Mouse (Mus musculus) brown adipose tissue, adult 24 weeks (tissue): ENCODE data around the gene Meis2. TPM values are rescaled to one million over a fixed set of nuclear protein-coding genes. Genes with fewer than 3 reads are reported as not detected.

ENCODE experiments used
- H3K27ac ChIP-seq: fragments of 200-500 bp; replicated peaks from 2 replicates; pipeline ENCODE4 v1.5.1; 2012; ENCODE audit warnings: low read depth, mild to moderate bottlenecking, low read length
- H3K4me1 ChIP-seq: fragments of 200-500 bp; 2 replicates; pipeline ENCODE4 v1.6.1; 2012; ENCODE audit warnings: low read length, mixed read lengths; ENCODE audit not compliant: control insufficient read depth, insufficient read depth, insufficient read length
- H3K4me3 ChIP-seq: fragments of 200-500 bp; 2 replicates; pipeline ENCODE4 v1.5.1; 2012; ENCODE audit warnings: low read depth, mild to moderate bottlenecking, low read length, moderate library complexity; ENCODE audit not compliant: insufficient read depth
- polyA plus RNA-seq: library from polyadenylated mRNA; stranded (reverse); fragments of >200 nt; gene quantifications from 2 replicates; pipeline ENCODE4 v1.2.4, GENCODE M21; 2012; ENCODE audit not compliant: missing spikeins, insufficient read depth, insufficient read length

Meis2 gene
- polyA plus RNA-seq, 1 experiment: 14.6 TPM

DNA sequence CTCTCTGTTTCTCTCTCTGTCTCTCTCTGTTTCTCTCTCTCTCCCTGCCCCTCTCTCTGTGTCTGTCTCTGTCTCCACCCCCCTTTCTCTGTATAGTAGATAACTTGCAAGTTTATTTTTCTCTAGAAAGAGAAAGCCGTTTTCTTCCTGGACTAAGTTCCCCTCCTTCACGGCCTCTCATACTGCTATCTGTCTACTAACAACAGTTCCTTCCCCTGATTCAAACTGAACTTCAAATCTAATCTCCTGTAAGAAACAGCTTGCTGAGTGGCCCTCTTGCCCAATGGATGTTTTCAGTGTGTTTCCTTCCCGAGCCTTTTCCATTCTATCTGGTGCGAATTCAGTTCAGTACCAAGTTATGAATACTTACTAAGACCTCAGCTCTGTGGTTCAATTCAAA, 155.4 kb downstream of the Meis2 start:
- no peak overlapping the region for H3K27ac ChIP-seq
- H3K4me1 ChIP-seq: no peaks in the 10 kb centered on the region
- no peak overlapping the region for H3K4me3 ChIP-seq

DNA sequence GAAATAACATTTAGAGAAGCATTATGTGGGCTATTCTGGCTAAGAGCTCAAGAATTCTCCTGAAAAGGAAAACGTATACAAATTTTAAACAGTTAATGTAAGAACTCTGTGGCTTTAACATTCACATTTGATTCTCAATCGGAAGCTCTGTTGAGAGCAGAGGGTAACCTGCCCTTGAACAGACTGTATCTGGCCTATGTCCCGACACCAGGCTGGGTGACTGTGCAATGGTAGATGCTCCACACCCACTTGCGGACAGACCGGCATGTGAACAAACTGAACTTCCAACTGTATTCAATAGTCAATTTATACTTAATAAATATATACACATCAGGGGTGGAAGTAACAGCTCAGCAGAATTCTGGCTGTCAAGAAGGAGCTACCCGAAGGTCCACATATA, 164.6 kb downstream of the Meis2 start:
- H3K4me1 ChIP-seq: no peaks in the 10 kb centered on the region
- H3K4me3 ChIP-seq: no peak overlapping the region
- H3K27ac ChIP-seq: no peak overlapping the region

DNA sequence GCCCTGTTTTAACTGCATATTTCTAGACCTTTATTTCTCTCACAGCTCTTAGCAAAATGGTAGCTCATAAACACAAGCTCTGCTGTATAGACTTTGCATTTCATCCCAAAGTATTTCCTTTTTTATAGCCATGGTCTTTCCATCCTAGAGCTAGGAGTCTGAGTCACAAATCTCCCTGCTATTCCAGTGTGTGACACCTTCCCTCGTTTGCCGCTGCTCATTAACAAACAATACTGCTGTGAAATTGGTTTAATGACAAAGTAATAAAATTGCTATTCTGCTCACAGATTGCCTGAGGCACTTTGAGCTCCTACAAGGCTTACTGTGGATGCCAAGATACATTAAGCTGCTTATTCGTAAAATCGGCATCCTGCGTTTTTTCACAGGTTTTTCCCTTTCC, 168.1 kb downstream of the Meis2 start:
- H3K27ac ChIP-seq: no peak overlapping the region
- H3K4me1 ChIP-seq: peaks cover 3% of the 10 kb centered on the region; the same call in 1 of the 2 replicates

DNA sequence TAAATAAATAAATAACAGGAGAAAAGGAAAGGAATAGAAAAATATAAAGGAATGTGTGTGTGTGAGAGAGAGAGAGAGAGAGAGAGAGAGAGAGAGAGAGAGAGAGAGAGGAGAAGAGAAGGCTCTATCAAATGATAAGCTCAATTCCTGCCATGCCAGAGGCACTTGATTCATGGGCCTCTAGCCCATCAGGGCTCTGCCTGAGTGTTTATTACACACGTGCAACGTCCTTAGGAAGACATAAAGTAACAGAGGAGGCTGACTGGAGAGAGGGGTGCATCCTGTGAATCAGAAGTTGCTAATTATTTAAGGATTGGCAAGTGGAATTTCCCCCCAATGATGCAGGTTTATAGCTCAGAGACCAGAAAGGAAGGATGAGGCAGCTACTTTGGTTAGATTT, 168.6 kb downstream of the Meis2 start:
- Histone ChIP-seq H3K4me3 (no peak overlapping the region), H3K27ac (no peak overlapping the region), H3K4me1 (peaks cover 3% of the 10 kb centered on the region; the same call in 1 of the 2 replicates)

More for the DNA sequence above, 168.1 kb downstream of the Meis2 start:
- no peak overlapping the region for H3K4me3 ChIP-seq

DNA sequence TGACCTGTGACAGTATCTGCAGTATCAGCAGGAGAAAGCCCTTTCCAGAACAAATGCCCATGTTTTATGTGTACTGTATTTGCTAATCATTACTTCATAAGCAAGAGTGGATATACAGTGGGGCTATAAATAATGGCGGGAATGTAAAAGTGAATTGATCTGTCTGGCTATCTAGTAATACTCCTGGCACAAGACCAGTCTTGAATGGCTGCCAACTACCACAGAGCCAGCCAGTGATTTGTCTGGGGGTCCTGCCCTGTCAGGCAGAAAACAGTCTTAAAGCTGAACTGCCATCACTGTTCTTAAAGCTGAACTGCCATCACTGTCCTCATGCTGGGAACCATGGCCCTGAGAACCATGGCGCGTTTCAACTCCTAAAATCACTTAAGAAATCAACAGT, 169.9 kb downstream of the Meis2 start:
- H3K4me3 ChIP-seq: no peak overlapping the region
- H3K4me1 ChIP-seq: peaks cover 3% of the 10 kb centered on the region; the same call in 1 of the 2 replicates
- H3K27ac ChIP-seq: no peak overlapping the region

DNA sequence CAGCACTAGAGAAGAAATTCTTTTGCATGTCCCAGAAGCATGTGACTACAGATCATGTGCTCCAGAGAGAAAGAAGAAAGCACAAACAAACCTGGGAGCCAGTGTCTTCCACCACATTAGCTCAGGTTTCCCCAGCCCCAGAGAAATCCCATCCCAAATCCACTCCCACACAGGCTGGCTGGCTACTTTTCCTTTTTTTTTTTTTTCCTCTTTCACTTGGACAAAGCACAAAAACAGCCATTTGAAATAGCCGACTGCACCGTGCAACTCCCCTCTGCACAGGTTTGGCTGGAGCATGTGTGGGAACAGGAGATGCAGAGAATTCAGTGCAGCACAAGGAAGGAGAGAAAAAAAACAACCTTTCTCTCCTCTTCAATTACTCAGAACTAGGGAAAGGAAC, 170.4 kb downstream of the Meis2 start:
- Histone ChIP-seq H3K4me3 (no peak overlapping the region), H3K27ac (no peak overlapping the region), H3K4me1 (peaks cover 3% of the 10 kb centered on the region; the same call in 1 of the 2 replicates)

DNA sequence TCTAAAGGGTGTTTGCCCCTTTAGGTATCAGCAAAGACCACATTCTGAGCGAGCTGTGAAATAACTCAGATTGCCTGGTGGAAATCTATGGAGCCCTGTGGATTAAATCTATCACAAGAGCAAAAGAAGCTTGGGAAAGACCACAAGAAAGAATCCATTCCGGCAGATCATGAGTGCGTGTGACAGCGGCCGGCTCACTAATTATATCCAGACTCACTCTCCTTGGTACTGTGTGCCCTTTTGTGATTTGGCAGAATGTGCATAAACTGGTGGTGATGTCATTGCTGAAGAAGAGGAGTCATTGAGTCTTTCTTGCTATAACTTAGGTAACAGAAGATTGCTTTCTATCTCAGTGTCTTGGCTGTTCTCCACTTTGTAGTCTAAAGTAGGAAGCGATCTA, 172.5 kb downstream of the Meis2 start:
- peaks cover 3% of the 10 kb centered on the region; the same call in 1 of the 2 replicates for H3K4me1 ChIP-seq
- H3K27ac ChIP-seq: no peak overlapping the region
- no peak overlapping the region for H3K4me3 ChIP-seq

DNA sequence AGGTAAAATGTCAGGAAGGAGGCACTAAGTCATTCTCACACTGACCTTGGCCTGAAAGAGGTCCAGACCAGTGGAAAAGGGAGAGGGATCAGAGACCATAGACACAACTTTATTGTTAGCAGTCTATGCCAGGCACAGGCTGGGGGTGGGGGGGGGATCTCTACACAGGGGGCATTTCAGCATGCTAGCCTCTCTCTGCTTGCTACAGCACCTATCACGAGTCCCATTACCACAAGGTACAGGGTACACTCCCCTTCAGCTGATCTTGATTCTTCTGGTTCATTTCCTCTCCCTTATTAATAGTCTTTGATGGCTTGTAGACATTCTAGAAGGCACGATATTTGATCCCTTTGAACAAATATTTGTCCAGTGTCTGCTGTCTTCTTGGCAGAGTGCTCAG, 174.9 kb downstream of the Meis2 start:
- no peak overlapping the region for H3K4me3 ChIP-seq
- no peak overlapping the region for H3K27ac ChIP-seq
- H3K4me1 ChIP-seq: peaks cover 3% of the 10 kb centered on the region; the same call in 1 of the 2 replicates

DNA sequence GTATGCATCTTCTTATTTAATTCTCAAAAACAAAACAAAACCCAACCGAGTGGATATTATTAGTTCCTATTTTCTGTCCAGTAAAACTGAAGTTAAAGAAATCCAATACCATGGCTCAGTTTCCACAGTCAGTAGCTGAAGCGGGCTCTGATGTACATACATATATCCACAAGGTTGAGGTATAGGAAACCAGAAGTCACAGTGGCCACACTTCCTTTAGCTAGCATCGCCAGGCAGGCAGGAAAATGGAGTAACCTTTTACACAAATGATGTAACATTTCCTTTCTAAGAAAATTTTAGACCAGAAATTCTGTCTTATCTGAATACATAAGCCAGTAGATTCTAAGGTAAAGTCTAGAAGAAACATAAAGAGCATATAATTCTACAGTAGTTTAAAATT, 175.6 kb downstream of the Meis2 start:
- Histone ChIP-seq H3K4me1 (no peaks in the 10 kb centered on the region), H3K4me3 (no peak overlapping the region), H3K27ac (no peak overlapping the region)

DNA sequence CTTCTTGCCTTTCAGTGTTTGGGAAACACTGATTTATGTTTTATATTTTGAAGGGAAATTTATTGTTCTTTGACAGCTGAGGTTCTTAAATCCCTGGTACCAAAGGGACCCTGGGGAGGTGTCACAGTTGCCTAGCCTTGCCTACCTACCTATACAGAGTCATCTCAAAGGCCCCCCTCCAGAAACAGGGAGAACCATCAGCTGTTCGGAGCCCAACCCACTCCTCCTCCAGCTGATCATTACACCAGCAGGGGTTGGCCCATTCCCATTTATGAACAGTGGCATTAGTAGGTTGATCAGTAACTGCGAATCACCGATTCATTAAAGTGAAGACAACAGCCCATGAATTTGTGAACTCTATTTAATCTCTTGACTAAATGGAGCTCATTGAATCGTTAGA, 176.4 kb downstream of the Meis2 start:
- Histone ChIP-seq H3K4me1 (no peaks in the 10 kb centered on the region), H3K4me3 (no peak overlapping the region), H3K27ac (no peak overlapping the region)

DNA sequence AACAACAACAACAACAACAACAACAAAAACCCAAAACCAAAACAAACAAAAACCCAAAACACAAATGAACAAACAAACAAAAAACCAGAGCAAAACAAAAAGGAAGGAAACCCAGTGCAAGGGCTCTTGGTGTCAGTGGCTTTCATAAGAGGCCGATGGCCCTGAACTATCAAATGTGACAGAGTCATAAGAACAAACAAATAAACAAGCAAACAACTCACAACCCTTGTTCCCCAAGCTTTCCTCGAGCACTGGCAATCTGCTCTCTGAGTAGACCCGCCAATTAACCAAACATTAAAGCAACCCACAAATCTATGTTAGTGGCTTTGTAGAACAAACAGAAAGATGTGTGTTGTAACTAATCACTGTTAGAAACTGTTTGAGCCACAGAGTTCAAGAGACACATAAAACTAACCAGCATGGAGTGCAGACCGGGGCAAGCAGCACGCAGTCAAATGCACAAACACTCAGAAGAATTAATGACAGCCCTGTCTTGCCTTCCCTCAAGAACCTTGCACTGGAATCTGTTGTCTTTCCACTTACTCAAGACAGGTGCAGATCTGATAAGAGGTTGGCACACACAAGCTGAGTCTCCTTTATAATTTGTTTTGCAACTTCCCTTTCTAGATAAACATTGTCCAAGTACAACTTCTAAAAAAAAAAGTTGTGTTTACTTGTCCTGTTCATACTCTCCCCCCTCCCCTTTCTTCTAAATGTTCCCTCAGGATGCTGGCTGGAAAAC, 177.1 kb downstream of the Meis2 start:
- Histone ChIP-seq H3K4me3 (no peak overlapping the region), H3K27ac (no peak overlapping the region), H3K4me1 (no peaks in the 10 kb centered on the region)

DNA sequence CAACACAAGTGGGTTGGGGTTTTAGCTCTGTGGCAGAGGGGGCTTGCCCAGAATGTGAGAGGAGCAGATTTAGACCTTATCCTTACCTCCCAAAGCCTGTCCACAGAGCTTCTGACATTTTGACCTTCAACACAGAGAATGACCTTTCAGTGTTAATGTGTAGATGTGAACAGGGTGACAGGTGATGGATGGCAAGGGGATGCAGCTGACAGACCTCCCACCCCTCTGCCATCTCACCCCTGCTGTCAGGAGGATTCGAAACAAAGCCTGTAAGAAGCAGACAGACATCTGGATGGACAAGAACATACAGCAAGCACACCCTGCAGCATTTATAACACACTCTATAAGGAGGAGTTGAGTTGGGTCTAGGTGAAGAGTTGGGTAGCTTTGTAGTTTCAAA, 178.0 kb downstream of the Meis2 start:
- Histone ChIP-seq H3K4me3 (no peak overlapping the region), H3K4me1 (no peaks in the 10 kb centered on the region), H3K27ac (no peak overlapping the region)

DNA sequence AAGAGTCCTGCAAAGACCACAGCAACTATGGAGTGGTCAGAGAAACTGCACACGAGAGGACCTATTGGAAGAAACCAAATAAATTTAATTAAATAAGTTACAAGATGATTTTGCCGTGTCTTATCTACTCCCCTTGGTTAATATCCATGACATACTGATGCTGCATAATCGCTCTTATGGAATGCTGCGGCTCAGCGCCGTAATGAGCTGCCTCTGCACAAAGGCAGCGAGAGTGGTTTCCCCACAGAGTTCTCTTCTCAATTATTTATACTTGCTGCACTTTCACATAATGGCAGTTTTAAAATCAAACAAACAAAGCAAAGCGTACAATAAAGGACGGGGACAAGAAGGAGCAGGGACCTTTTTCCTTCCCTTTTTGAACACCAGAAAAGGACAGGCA, 181.5 kb downstream of the Meis2 start:
- no peak overlapping the region for H3K27ac ChIP-seq
- H3K4me1 ChIP-seq: no peaks in the 10 kb centered on the region
- no peak overlapping the region for H3K4me3 ChIP-seq

DNA sequence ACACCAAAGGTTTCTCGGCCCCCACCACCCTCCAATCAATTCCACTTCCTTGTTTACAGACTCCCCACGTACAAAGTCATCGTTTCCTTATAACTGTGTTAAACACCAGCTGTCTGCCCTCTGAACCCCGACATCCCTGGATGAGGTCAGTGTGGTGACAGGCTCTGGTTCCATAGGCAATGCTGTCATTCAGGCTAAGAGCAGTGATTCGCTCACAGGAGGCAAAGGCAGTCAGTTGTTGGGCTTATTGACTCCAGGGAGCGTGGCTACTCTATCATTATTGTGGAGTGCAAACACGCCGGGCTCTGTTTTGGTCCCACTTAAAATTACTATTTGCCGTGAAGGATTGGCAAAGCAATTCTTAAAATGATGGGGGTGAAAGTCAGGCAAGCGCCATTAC, 182.1 kb downstream of the Meis2 start:
- H3K4me1 ChIP-seq: no peaks in the 10 kb centered on the region
- H3K4me3 ChIP-seq: no peak overlapping the region
- no peak overlapping the region for H3K27ac ChIP-seq

DNA sequence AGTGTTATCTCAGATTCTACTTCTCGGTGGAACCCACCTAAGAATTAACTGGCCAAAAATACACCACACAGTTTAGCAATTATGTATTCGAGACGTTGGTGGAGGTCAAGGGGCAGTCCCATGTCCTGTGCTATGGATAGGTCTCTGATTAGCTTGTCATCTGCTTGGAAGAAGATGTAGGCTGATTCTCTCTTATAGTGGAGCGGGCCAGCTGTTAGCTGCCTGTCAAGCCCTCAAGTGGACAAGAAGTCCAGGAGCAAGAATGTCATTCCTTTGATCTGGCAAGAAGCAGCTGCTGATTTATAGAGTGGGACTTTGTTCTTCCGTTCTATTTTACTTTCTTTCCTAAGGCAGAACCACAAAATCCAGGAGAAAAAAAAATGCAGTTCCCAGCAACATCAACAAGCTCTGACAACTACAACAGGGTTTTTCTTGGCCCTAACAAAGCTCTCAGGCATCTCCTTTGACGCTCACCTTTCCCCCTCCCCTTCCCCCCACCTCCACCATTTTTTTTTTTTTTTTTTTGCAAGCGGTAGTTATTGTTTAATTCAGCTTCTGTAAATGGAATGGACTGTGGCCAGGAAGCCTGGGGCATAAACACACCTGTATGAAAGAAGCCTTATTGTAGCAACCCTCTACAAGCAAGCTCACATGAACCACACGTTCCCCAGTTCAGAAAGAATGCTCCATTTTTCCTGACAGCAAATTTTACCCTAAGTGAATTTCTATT, 189.7 kb downstream of the Meis2 start:
- no peak overlapping the region for H3K4me3 ChIP-seq
- H3K27ac ChIP-seq: no peak overlapping the region
- no peaks in the 10 kb centered on the region for H3K4me1 ChIP-seq

DNA sequence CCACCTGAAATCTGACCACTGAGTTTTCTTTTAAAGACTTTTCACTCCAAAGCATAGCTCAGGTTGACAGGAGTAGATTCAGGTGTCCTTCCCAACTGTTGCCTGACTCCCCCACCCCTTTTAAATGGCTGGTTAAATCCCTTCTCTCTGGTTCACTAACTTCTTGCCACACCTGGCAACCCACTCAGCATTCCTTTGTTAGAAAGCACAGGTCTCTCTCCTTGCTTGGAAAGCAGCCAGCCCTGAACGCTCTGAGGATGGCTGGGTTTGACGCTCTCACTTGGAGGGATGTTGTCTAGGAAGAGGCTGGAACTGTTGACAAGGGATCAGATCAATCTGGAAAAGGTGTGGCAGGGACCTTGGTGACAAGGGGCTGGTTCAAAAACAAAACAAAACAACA, 192.8 kb downstream of the Meis2 start:
- Histone ChIP-seq H3K27ac (no peak overlapping the region), H3K4me3 (no peak overlapping the region), H3K4me1 (no peaks in the 10 kb centered on the region)
